Mouse (Mus musculus): Measurements from ENCODE around the gene Tor1a.

Gene Tor1a

DNA sequence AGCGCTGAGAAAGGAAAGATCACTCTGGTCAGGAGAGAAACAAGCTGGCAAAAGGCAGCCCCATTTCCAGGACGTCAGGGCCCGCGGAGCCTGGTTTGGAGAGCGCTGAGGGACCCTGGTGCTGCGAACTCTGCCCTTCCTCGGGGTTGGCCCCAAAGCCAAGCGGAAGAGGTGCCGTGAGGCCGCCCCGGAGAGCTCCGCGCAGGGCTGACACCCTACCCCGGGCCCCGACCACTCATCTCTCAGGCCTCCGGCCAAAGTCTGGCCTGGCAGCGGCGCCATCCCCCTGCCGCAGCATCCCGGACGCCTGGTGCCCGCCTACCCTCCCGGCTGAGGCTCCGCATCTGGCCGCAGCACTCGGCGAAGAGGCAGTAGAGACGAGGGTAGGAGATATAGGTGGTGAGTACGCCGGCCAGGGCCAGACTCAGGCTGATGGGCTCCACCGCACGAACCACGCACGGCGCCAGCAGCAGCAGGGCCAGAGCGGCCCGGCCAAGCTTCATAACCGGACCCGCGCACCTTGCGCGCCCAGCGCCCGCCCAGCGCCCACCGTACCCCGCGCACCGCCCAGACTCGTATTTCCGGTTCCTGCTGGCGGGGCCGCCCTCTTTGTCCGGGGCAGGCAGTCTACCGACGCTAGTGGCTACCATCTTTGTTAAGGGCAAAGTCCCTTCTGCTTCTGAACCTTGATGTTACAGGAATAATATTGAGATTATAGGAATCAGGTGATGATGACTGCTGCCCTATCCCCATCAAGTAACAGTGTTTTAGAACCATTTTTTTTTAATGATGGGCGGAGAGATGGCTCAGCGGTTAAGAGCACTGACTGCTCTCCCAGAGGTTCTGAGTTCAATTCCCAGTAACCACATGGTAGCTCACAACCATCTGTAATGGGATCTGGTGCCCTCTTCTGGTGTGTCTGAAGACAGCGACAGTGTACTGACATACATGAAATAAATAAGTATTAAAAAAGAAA is at the start of gene Tor1a:
Gene Tor1a, minus strand, starts transcription at position 582 of the 976 bp plus-strand sequence.
- DNase-seq = peak; percentile 94

DNA sequence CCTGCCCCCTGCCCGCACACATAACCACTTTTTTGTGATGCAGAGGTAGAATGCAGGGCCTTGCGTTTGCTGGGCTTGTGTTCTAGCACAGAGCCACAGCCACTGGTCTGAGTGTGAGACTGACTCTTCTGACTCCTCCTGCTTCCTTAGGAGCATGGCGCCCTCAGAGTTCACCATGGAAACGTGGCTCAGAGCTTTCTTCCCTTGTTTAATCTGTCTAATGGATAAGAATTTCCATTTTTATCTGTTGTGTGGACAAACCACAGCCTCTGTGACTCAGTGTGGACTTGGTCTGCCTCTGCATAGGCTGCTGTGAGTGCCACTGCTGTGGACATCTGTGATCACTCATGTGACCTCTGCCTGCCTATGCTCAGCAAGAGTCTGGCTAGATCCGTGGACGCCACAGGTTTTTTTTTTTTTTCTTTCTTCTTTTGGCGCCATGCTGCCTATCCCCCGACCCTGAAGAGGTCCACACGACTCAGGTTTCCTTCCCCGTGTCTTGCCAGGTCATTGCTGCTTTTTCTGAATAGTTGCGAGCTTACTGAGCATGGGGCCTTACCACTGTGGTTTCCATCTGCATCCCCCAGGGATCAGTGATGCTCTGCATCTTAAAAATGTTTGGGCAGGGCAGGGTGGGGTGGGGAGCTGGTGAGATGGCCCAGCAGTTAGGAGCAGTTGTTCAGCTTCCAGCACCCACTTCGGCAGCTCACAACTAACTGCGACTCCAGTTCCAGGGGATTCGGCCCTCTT is 45.8 kb upstream of the Tor1a start:
- DNase-seq = no peak

DNA sequence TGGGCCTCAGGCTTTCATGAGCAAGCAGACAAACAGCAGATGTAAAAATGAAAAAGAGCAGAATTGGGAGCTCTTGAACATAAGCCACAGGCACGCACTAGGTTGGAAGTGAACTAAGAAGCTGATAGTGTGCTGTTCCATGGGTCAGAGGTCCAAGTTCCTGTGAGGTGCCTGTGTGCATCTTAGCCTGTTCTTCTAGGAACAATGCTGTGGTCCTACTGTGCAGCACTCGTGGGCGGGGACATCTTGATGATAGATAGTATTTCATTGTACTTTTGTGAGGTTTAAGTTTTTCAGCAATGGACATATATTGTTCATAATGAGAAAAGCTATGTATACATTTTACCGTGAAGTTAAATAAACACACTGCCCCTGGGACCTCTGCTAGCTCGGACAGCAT is 39.5 kb upstream of the Tor1a start:
- DNase-seq = no peak

DNA sequence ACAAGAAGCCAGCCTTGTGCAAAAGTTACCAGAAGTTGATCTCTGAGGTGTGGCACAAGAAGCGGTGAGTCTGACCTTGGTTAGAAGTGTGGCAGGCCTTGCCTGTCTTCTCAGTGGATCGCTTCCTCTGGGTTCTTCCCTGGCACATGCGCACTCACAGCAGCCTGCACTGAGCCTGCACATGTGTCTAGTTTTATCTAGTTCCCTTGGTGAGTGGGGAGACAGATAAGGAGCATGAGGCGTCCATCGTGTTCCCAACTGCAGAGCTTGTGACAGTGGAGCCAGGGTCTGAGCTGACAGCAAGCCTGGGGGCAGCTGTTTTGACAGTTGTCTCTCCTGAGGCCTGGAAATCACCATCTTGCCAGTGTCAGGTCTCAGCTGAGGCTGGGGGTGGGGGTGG is 38.7 kb upstream of the Tor1a start:
- DNase-seq = no peak

DNA sequence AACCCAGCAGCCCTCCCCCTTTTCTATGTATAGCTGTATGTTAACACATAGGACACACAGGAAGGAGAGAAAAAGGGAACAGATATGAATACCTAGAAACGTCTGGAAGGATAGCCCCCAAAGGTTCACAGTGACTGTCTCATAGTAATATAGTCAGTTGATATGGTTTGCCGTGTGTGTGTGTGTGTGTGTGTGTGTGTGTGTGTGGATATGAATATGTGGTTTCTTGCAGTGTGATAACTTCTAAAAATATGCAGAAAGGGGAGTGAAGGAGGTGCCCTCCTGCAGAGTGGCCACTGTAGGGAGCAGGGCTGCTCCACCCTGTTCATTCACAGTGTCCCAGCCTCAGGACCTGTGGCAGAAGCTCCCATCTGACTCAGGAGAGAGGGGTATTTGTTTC is 37.7 kb upstream of the Tor1a start:
- no peak for DNase-seq

DNA sequence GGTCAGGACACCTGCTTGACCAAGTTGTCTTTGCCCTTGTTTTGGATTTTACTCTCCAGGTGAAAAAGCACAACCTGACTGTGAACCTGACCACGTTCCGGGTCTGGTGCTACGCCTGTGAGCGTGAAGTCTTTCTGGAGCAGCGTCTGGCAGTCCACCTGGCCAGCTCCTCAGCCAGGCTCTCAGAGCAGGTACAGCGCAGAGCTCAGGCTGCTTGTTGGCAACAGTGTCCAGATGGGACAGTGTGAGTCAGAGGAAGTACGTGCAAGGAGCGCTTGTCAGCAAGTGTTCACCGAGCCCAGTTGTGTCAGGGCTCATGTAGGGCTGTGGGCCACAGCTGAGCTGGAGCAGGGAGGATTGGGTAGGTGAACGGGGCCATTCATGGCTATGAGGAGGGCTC is 35.1 kb upstream of the Tor1a start:
- DNase-seq = no peak

DNA sequence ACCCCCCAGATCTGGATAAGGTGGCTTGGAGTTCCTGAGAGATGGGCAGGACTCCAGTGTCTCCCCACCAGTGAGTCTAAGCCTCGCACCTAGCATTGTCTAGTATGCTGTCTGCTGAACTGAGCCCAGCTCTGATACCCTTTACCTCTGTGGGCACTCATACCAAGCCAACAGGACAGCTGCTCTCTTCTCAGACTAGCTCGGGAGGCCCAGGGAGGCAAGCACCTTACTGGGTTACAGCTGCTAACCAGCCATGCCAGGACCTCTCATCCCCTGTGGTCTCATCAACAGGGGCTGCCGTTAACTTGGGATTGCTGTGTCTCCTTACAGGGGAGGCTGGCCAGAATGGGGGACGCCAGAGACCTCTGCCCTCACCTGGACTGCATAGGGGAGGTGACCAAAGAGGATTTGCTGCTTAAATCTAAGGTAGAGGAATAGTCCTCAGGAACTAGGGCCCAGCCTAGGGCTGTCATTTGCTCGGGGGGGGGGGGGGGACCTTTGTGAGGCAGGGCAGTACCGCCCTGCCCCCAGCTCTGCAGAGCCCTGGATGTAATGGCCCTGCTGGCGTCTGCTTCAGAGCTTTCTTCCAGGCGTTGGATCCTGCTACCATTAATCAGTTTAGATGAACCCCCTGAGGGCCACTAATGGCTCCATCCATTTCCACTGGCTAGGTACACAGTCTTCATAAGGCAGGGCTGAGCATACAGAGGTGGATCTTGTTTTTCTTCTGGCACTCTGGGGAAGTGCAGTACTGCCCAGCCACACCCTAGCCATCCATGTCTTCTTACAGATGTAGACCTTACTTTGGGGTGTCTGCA is 30.9 kb upstream of the Tor1a start:
- no peak for DNase-seq

DNA sequence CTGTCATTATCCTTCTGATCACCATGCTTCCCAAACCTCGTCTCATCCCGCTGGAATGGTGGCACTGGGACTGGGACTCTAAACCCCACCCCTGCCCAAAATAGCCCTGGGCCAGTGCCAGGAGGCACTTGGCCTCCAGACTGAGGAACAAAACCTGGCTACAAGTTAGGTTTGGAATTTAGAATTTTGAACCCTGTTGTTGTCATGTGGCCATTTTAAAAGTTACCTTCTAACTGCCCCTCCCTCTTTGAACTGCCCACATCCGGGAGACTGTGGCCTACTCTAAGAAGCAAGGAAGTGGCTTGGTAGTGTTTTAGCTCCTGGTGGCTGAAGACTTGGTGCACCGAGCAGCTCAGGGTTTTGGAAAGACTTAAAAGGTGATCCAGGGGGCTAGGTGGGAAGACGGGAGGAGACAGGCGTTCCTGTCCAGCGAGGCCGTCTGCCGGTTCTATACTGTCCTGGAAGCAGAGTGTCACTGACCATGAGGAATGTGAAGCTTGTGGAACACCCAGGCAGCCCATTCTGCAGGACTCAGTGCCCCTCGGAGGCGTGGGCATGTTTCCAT is 27.8 kb upstream of the Tor1a start:
- DNase-seq = peak; percentile 43

DNA sequence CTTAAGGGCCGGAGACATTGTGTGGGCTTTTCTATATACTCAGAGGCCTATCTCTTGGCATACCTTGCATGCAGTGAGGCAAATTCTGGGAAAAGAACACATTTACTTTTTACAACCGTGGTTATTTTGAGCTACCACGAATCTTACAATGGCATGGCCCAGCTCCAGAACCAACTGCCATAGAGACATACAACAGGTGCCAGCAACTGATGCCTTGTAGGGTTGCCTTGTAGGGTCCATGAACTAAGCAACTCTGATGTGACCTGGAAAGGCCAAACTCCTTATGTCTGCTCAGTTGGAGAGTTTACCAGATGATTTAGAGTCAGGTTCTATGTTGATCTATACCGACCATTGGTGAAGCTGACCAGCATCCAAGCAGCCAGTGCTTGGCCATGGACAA is 27.1 kb upstream of the Tor1a start:
- DNase-seq = no peak

DNA sequence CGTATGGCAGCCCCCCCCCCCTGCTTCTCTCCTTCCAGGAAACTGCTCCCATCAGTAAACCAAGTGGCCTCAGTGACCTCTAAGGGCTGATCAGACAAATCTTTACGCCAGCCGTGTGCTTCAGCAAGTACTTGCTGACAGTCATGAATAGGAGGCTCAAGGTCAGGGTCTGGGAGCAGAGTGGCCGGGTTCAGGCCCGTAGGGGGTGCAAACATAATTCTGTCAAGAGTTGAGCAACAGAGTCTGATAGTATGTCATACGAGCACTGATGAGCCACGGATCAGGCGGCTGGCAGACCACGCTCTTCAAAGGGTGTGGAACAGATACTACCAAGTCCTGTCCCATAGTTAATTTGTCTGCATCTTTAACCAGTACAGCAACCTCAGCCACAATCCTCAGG is 22.5 kb upstream of the Tor1a start:
- no peak for DNase-seq

DNA sequence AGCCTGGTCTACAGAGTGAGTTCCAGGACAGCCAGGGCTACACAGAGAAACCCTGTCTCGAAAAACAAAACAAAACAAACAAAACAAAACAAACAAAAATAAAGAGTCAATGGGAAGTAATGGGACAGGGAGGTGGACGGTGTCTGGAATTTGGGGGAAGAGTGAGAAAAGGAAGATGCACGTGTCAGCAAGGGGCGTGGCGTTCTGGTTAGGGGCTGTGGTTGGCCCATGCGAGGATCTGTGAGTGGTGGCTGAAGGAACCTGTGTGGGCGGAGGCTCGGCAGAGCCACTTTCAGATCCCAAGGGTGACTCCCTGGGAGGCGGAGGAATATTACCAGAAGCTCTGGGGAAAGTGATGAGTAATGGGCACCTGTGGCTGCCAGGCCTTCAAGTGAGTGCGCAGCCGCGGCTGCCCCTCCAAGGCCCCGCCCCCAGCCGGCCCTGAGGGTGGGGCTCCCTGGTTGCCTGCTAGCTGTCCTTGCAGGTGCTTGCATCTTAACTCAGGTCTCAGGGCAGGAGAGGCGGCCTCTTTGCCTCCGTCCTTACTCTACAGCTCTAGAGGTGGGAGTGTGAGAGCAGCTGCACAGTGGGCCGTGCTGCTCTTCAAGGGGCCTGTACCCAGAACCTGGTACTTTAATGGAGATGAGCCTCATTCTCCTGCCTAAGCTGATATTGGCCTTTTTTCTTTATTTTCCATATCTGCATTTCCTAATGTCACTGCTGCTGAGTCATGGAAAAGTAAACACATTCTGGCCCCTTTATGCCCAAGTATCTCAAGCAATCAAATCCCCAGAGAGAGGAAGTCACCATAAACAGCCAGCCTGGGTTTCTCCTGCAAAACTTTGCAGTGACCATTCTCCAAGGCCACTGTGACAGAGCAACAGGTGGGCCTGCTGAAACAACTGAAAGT is 17.6 kb upstream of the Tor1a start:
- peak; percentile 69 for DNase-seq

DNA sequence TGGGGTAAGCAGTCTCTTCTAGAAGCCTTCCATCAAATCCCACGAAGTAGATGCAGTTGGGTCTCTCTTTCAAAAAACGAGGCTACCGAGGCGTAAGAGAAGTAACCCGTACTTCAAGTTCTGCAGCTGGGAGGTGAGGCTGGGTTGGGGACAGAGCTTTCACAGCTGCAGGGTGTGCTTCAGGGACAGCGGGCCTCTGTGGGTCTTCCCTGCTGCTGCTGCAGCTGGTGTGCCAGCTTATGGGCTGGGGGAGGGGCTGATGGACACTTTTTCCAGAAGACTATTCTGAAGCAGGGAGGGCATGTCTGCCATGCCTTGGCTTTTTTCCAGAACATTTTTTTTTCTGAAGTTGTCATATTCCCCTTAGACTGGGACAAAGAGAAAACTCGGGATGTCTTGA is 15.3 kb upstream of the Tor1a start:
- DNase-seq = no peak

DNA sequence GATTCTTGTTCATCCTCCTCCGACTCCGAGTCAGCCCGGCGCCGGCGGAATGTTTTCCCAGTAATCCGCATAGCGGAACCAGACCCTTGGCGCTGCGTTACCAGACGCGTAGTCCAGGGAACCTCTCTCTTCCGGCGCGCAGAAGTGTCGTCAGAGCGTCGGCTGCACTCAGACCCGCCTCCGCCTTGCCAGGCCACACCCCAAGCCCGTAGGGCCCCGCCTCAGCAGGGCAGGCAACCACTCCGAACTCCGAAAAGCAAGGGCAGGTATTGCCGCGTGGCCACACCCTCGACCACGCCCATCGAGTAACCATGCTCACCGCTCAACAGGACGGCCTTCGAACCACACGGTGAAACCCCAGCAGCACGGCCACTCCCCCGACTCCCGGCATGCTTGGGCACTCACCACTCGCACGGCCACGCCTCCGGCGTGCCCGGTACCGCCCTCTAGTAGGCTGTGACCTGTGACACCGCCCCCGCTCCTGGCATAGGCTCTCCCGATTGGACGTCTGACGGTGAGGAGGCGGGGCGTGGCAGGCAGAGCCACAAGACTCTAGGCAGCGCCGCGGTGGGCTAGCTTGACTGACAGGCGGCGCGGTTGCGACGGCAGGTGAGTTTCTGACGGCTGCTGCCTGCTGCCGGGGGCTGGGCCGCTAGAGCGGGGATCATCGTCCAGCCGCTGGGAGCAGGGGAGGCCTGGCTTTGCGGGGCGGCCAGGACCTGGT is 14.2 kb upstream of the Tor1a start, which contains the start of the genes BC005624 and Usp20:
Gene BC005624, minus strand, starts transcription at position 412 of the 724 bp plus-strand sequence.
Gene Usp20, plus strand, starts transcription at position 490 of the 724 bp plus-strand sequence.
- DNase-seq = peak; percentile 100

DNA sequence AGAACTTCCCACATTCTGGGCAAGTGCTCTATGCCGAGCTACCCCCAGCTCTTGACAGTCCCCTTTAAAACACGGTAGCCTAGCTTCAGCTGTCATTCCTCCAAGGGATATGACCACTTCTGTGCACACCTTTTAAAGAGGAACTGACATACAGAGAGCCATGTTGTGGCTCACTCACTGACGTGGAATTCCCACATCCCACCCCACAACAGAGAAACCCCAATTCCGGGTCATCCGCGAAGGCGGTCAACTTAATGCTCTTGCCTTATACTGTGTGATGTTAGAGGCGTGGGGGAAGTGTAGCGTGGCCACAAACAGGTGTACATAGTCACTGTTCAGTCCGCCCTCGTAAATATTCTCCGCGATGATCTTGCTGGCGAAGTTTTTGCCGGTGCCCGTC is 907 bp downstream of the Tor1a start:
- no peak for DNase-seq

DNA sequence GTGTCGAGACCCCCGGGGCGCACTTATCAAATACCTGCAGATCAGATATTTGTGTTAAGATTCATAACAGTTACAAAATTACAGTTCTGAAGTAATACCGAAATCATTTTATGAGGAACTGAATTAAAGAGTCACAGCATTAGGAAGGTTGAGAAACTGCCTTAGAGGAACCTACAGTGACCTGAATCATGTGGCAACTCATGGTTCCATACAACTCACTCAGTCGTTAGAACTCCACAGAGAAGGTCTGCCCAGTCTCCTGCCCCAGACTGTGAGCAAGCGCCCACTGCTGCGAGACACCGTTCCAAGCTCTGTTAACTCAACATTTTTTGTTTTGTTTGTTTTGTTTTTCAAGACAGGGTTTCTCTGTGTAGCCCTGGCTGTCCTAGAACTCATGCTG is 2.1 kb downstream of the Tor1a start:
- no peak for DNase-seq

DNA sequence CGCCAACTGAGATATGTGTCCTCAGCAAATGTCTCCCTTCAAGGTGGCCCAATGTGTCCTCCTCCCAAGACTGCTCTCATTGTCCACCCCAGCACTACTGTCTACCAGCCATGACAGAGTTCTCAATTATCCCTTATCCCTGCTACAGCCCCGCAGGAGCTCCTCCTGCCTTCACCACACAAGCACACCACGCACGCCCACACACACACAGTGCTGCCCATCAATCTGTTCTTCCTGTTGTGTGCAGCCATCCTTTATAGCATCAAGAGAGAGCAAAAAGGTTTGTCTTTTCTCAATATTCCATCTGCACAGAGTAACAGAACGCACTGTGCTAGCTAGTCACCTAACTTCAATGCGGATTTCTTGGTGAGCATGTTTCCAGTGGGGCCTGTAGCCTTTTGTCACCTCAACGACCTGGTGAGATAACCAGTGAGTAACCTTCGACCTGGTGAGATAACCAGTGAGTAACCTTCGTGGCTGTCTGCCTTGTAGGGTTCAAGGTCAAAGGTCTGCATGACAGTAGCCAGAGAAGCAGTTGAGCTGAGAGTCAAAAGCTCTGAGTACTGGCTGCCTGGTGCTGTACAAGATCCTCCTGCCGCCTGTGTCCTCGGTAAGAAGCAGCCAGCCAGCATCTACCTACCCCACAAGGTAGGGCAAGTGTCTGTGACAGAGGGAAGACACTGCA is 5.0 kb downstream of the Tor1a start:
- DNase-seq = no peak

DNA sequence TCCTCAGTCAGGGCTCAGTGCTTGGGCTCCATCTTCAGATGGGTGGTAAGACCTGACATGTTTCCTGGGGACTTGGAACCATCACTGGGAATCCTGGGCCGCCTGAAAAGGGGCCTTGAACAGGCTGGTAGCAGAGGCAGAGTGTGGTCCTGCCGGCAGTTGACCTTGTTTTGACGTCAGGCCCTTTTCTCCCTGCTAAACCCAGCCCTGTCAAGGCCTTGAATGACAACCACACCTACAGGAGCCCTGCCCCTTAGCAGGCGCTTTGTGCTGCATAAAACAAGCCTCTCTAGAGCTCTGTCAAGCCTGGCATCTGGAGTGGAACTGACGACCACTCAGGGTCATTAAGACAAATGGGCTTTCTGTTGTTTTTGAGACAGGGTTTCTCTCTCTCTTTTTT is 7.9 kb downstream of the Tor1a start:
- DNase-seq = no peak

DNA sequence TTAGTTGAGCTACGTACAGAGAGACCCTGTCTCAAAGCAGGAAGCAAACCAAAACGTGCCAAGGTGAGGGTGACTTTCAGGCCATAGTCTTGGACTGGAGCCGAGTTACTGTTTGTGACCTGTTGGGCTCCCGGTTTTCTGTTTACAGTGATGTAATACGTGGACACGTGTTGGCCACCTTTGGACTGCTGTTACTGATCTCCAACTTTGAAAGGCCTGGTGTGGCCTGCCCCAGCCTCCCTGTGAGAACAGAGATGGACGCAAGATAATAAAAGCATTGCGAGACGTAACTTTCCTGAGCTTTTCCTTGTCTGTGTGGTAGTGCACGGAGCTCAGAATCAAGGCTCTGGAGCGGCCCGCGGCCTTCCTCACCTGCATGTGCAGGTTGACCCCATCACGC is 9.0 kb downstream of the Tor1a start:
- DNase-seq = peak; percentile 35

DNA sequence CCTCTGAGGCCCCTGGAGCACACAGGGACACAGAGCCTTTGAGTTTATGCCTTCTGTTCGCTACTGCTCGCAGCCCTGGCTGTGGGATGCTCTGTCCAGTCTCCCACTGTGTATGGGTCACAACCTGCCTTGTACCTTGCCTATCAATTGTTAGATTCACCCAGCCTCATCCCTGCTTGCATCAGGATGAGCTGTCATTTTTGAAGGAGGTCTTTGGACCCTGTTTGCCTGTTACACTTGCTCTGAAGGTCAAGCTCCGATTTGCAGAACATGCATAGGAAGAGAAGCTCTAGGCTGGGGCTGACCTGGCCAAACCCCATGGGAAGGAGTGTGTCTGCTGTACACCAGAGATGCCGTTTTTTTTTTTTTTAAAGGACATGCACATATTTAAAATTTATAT is 10.2 kb downstream of the Tor1a start:
- DNase-seq = no peak

DNA sequence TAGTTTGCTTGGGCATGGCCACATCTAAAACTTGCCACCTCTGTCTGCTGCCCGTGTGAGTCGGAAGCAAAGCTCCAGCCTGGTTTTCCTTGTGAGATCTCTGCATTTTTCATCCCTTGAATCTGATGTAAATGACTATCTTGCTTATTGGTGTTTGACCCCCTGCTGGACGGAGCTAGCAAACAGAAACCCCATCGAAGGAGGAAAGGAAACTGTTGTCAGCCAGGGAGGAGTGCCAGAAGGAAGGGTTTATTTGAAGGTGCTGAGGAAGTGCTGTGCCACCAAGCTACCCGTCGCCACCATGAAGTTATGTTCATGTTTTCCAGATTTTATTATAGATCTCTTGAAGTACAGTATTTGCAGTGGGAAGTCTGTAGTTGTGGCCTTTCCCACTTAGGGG is 12.9 kb downstream of the Tor1a start:
- no peak for DNase-seq
